Mouse (Mus musculus) liver, embryonic 14.5 days (tissue): ENCODE results near the gene March6.

Experiments
- CTCF ChIP-seq: IDR thresholded peaks from 2 replicates; pipeline ENCODE4 v1.5.1; 2016; ENCODE audit warnings: antibody characterized with exemption, low read depth, control low read depth
- EP300 ChIP-seq: IDR thresholded peaks from 2 replicates; pipeline ENCODE4 v1.6.1; 2016; ENCODE audit warnings: antibody characterized with exemption, low read depth

GRCm38 (mm10) chr15:31422649-31423369, 108.0 kb downstream of the March6 start:
- TF ChIP-seq CTCF, result no peak
- TF ChIP-seq EP300, result no peak
